Mouse (Mus musculus): ENCODE measurements around the gene Nagpa. TPM values are rescaled to one million over a fixed set of nuclear protein-coding genes. Genes with fewer than 3 reads are reported as not detected.
A peak's percentile ranks its signal among the peaks of the same experiment; 100 is the strongest.

Nagpa gene
- polyA plus RNA-seq, 1 experiment from 2014 or later: 10.1 TPM

DNA sequence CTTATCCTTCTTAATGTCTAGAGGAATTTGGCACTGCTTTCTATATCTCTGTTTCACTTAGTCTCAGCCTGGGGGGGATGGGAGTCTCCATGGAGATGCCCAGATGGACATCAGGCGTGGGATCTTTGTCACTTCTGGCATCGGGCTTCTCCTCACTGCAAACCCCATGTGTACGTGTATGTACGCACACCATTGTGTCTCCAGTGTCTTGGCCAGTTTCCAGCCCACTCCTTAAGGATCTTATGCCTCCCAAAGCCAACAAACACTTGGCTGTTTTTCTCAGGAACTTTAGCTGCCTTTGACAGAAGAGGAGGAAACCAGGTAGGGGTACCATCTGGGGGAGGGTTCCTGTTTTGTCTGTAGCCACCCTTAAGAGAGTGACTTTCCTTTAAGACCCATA lies 17.6 kb upstream of the Nagpa start:
- H3K9ac ChIP-seq (replicated peaks): no peak overlapping the region
- no peak overlapping the region for H3K4me3 ChIP-seq (replicated peaks)
- no peak overlapping the region for H3K4me2 ChIP-seq (replicated peaks)
- no peak for ATAC-seq
- 0 out of 2 replicates have a peak, but pooled peaks cover 8% of the 10 kb centered on the region for H3K27me3 ChIP-seq
- 65% methylated on average over 4 of the region's 4 CpGs for WGBS
- H3K36me3 ChIP-seq: no peaks in the 10 kb centered on the region
- H3K27ac ChIP-seq: no peak overlapping the region
- no peaks in the 10 kb centered on the region for H3K9me3 ChIP-seq
- H3K4me1 ChIP-seq (replicated peaks): no peaks in the 10 kb centered on the region

DNA sequence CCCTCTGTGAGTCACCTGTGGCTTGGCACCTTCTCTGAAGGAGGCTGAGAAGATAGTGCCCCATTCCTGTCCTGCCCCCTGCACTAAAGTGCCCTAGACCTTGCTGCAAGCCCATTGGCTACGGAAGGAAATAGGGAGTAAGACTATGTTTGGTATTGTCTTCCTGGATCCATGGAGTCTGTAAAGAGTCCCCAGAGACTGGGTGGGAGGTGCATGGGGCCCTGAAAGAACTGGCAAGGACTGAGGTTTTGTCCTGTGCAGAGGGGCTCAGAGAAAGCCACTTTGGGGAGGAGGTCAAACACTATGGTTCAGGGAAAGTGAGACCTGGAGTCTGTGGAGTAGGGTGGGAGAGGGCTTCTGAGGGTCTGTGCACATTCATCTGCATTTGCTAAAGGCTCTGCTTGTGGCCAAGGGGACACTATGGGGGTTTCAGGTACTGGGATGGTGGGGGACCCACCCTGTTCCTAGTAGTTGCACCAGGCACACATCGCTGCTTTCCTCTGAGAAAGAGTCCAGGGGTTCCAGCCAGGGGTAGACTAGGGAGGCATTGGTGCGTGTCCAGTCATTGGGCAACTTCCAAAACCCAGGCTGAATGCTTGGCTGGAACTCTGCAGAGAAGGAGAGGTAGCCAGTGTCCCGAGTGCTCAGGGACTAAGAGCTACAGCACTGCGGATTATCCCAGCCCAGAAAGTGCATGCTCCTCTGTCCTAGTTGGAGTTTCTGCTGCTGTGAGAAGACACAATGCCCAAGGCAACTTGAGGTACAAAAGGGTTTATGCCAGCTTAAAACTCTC lies 13.7 kb upstream of the Nagpa start:
- Histone ChIP-seq H3K9me3 (no peaks in the 10 kb centered on the region), H3K27ac (no peak overlapping the region), H3K4me1 (replicated peaks) (no peaks in the 10 kb centered on the region), H3K4me2 (replicated peaks) (no peak overlapping the region), H3K9ac (replicated peaks) (no peak overlapping the region), H3K27me3 (0 out of 2 replicates have a peak, but pooled peaks cover 8% of the 10 kb centered on the region), H3K36me3 (no peaks in the 10 kb centered on the region), H3K4me3 (replicated peaks) (no peak overlapping the region)
- WGBS: 51% methylated on average over 5 of the region's 5 CpGs
- ATAC-seq: no peak

DNA sequence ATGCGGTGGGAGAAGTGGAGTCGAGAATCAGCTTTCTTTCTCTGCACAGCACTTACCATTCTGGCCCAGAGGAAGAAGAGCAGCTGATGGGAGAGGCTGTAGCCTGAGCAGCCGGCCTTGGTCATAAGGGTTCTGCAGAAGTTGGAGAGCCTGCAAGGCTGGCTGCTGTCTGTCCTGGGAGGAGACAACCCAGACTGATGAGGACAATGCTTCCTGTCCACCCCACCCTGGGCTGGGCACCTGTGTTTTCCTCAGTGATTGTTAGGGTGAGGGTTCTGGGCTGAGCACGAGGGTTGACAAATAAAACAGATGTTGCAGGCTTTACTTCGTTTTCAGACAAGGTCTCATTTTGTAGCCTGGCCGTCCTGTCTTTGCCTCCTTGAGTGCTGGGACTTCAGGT lies 12.9 kb upstream of the Nagpa start:
- no peak for ATAC-seq

DNA sequence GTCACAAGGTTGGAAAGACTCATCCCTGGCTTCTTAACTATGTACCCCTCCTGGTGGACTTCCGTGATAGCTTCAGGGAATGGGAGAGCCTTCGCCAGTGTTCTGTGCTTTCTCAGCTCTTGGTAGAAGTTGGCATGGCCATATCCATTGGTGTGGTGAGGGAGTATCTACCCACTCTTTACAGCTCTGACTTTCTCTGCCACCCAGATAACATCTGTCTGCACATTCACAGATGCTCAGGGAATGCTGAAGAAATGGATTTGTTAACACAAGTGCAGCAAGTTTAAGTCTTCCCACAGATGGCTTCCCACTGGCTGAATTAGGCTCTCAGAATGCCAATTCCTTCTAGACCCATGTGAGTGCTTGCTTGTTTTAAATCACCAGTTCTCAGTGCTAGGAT lies 10.3 kb upstream of the Nagpa start:
- H3K9ac ChIP-seq (replicated peaks): no peak overlapping the region
- ATAC-seq: no peak
- no peaks in the 10 kb centered on the region for H3K4me1 ChIP-seq (replicated peaks)
- no peak overlapping the region for H3K4me3 ChIP-seq (replicated peaks)
- H3K27ac ChIP-seq: no peak overlapping the region
- H3K4me2 ChIP-seq (replicated peaks): no peak overlapping the region
- WGBS: 89% methylated on average over 2 of the region's 2 CpGs
- no peaks in the 10 kb centered on the region for H3K9me3 ChIP-seq
- H3K36me3 ChIP-seq: no peaks in the 10 kb centered on the region
- H3K27me3 ChIP-seq: 0 out of 2 replicates have a peak, but pooled peaks cover 6% of the 10 kb centered on the region

More for the DNA sequence above, 12.9 kb upstream of the Nagpa start:
- Histone ChIP-seq H3K4me3 (replicated peaks) (no peak overlapping the region), H3K9ac (replicated peaks) (no peak overlapping the region), H3K9me3 (no peaks in the 10 kb centered on the region), H3K4me2 (replicated peaks) (no peak overlapping the region), H3K27me3 (0 out of 2 replicates have a peak, but pooled peaks cover 6% of the 10 kb centered on the region), H3K4me1 (replicated peaks) (no peaks in the 10 kb centered on the region), H3K27ac (no peak overlapping the region), H3K36me3 (no peaks in the 10 kb centered on the region)
- 71% methylated on average over 6 of the region's 6 CpGs for WGBS

DNA sequence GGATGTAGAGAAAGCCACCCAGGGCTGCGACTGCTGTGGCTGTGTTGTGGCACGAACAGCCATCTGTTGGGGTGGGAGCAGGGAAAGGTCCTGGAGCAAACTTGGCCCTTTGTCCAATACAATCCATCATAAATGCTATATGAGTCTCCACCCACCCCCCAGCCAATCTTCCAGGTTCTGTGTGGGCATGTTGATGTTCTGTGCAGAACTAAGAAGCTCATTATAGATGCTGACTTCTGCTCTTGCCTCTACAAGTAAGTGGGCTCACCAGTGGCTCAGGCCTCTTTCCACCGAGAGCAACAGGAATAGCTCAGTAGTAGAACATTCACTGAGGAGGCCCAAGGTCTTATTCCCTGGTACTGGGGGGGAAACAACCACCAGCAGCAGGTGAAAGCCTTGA lies 8.3 kb upstream of the Nagpa start:
- Histone ChIP-seq H3K4me1 (replicated peaks) (no peaks in the 10 kb centered on the region), H3K9ac (replicated peaks) (no peak overlapping the region), H3K9me3 (no peaks in the 10 kb centered on the region), H3K4me3 (replicated peaks) (no peak overlapping the region), H3K27me3 (no peaks in the 10 kb centered on the region), H3K36me3 (no peaks in the 10 kb centered on the region), H3K4me2 (replicated peaks) (no peak overlapping the region), H3K27ac (no peak overlapping the region)
- 89% methylated on average over 3 of the region's 3 CpGs for WGBS
- ATAC-seq: no peak

DNA sequence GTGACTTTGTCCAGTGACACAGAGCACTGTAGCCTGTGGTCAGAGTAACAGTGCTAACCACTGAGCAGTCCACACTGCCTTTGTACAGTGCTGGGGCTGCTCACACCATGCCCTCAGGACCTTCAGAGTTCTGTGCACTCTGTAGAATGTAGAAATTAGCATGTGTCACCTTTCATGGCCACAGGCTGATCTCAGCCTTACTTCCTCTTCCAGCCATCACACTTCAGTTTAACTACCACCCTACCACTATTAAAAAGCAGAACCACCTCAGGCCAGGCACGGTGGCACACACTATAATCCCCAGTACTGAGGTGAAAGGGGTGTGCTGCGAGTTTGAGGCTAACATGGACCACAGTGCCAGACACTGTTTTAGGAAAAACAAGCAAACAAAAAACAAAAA lies 6.6 kb upstream of the Nagpa start:
- Histone ChIP-seq H3K9ac (replicated peaks) (no peak overlapping the region), H3K4me3 (replicated peaks) (no peak overlapping the region), H3K4me1 (replicated peaks) (no peaks in the 10 kb centered on the region), H3K9me3 (no peaks in the 10 kb centered on the region), H3K36me3 (no peaks in the 10 kb centered on the region), H3K27me3 (peaks cover 4% of the 10 kb centered on the region), H3K4me2 (replicated peaks) (no peak overlapping the region), H3K27ac (no peak overlapping the region)
- no peak for ATAC-seq
- WGBS: 75% methylated on average over 2 of the region's 2 CpGs

DNA sequence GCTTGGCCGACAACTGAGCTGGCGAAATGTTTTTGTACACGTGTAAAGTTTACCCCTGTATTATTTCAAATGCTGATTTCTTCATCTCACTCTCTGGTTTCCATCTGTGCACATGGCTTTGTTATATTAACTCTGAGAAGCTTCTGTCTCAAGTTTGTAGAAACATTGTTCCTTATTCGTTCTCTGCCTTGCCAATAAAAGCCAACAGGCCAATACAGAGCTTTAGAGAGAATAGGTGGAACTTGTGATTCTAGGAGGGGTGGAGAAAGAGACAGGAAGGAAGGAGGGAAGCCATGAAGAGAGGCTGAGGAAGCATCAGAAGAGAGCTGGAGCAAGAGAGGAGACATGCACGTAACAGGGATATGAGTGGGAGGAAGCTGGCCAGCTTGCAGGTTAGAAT lies 2.2 kb upstream of the Nagpa start:
- no peak overlapping the region for H3K4me2 ChIP-seq (replicated peaks)
- no peaks in the 10 kb centered on the region for H3K36me3 ChIP-seq
- no peaks in the 10 kb centered on the region for H3K9me3 ChIP-seq
- ATAC-seq: no peak
- no peak overlapping the region for H3K4me3 ChIP-seq (replicated peaks)
- H3K27ac ChIP-seq: no peak overlapping the region
- 80% methylated on average over 5 of the region's 5 CpGs for WGBS
- H3K27me3 ChIP-seq: peaks cover 20% of the 10 kb centered on the region
- H3K9ac ChIP-seq (replicated peaks): no peak overlapping the region
- H3K4me1 ChIP-seq (replicated peaks): peaks cover 11% of the 10 kb centered on the region

DNA sequence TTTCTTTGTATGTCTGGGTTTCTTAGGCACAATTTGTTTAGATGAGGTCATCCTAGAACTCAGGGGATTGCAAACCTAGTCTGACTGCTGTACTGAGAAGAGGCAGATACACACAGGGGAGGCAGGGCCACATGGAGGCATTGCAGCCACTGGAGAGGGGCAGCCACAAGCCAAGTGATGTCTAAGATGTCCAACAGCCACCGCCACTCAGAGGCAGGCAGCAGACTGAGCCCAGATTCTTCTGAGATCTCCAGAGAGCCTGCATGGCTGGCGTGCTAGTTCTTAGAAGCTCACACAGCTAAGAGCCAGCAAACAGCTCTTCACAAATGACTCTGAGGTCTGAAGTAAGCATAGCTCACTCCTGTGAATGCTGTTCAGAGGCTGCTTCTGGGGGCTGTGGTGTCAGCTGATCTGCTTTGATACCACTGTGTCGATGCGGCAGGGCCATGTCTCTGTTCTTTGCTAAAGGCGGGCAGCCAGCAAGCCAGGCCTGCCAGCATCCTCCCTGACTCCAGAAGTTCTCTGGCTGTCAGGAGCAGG lies 1.7 kb upstream of the Nagpa start:
- Histone ChIP-seq H3K9ac (replicated peaks) (no peak overlapping the region), H3K4me2 (replicated peaks) (no peak overlapping the region), H3K27me3 (peaks cover 20% of the 10 kb centered on the region), H3K27ac (no peak overlapping the region), H3K9me3 (no peaks in the 10 kb centered on the region), H3K4me3 (replicated peaks) (no peak overlapping the region), H3K4me1 (replicated peaks) (peaks cover 11% of the 10 kb centered on the region), H3K36me3 (no peaks in the 10 kb centered on the region)
- 92% methylated on average over 5 of the region's 5 CpGs for WGBS
- ATAC-seq: no peak

DNA sequence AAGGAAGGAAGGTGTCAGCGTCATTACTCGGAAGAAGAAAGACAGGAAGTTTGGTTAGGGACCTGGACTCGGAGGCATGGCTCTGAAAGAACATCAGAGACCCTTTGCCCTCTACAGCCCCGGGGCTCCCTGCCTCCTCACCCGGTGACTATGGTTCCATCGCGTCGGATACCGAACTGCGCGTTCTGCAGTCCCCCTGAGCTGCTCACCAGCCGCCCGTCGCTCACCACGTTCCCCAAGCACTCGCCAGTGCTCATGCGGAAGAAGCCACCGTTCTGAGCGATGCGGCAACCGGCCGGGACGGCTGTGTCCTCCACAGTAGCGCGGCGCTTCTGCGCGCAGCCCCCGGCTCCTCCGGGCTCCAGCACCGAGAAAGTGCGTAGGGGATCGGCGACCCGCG lies 612 bp downstream of the Nagpa start:
- 2% methylated on average over 36 of the region's 36 CpGs for WGBS
- Histone ChIP-seq H3K36me3 (peaks cover 6% of the 10 kb centered on the region), H3K4me3 (replicated peaks) (peak overlapping the region; percentile 86), H3K9ac (replicated peaks) (peak overlapping the region; percentile 69), H3K27ac (no peak overlapping the region), H3K4me1 (replicated peaks) (peaks cover 11% of the 10 kb centered on the region), H3K9me3 (no peaks in the 10 kb centered on the region), H3K4me2 (replicated peaks) (peak overlapping the region; percentile 96), H3K27me3 (peaks cover 20% of the 10 kb centered on the region)
- peak; percentile 71 for ATAC-seq

DNA sequence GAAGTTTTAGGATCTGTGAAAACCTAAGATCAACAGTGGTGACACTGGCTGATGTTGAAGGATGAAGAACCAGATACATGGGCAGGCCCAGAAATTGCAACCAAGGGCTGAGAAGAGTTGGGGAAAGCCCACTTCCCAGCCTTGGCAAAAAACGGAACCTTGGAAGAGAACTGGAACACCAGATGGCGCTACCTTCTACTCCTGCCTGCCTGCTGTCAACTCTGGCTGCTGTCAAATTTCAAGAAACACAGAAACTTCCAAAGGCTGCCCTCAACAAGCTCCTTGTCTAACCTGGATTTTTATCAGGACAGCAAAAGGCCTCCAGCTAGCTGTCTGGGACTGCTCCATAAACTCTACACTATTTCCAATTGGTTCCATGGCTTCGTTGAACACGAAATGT lies 1.1 kb downstream of the Nagpa start:
- Histone ChIP-seq H3K4me3 (replicated peaks) (peak overlapping the region; percentile 86), H3K9me3 (no peaks in the 10 kb centered on the region), H3K9ac (replicated peaks) (no peak overlapping the region), H3K4me2 (replicated peaks) (peak overlapping the region; percentile 96), H3K4me1 (replicated peaks) (peaks cover 11% of the 10 kb centered on the region), H3K27ac (no peak overlapping the region), H3K36me3 (peaks cover 6% of the 10 kb centered on the region), H3K27me3 (peaks cover 20% of the 10 kb centered on the region)
- 13% methylated on average over 4 of the region's 4 CpGs for WGBS
- ATAC-seq: no peak

DNA sequence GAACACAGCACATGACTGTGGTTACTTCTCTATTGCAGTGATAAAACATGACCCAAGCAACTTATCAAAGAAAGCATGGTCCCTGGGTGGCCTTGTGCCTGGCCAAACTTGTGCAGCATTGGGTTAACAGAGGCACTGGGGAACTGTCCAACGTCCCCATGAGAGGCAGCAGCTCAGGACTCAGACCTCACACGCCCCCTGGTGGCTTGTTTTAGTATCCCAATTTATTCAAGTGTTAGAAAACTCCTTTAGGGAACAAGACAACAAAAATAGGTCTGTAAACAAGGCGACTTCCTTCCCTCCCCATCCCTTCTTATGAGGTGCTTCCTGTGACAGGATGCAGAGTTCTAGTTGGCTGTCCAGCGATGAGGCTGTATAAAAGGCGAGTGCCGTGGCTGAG lies 8.7 kb downstream of the Nagpa start:
- H3K36me3 ChIP-seq: peaks cover 9% of the 10 kb centered on the region
- H3K4me2 ChIP-seq (replicated peaks): no peak overlapping the region
- no peak overlapping the region for H3K4me3 ChIP-seq (replicated peaks)
- 32% methylated on average over 6 of the region's 6 CpGs for WGBS
- no peak overlapping the region for H3K9ac ChIP-seq (replicated peaks)
- no peaks in the 10 kb centered on the region for H3K27me3 ChIP-seq
- no peak for ATAC-seq
- H3K27ac ChIP-seq: no peak overlapping the region
- H3K4me1 ChIP-seq (replicated peaks): no peaks in the 10 kb centered on the region
- no peaks in the 10 kb centered on the region for H3K9me3 ChIP-seq

DNA sequence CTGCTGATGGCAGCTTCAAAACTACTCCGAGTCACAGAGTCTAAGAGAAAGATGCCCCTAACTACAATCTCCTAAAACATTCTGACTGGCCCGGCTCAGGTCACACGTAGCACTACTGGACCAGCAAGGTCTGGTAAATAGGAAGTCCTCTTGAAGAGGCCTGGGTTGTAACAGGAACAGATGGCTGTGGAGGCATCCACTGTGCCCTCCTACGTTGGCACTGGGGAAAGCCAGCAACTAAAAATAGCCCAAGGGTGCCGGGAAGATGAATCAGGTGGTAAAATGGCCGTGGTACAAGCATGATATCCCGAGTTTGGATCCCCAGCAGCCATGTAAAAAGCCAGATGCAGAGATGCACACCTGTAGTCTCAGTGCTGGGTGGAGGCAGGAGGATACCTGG lies 17.6 kb downstream of the Nagpa start:
- H3K9ac ChIP-seq (replicated peaks): no peak overlapping the region
- ATAC-seq: no peak
- H3K36me3 ChIP-seq: no peaks in the 10 kb centered on the region
- WGBS: 79% methylated on average over 7 of the region's 7 CpGs
- H3K4me2 ChIP-seq (replicated peaks): no peak overlapping the region
- no peaks in the 10 kb centered on the region for H3K27me3 ChIP-seq
- H3K4me1 ChIP-seq (replicated peaks): no peaks in the 10 kb centered on the region
- no peaks in the 10 kb centered on the region for H3K9me3 ChIP-seq
- H3K27ac ChIP-seq: no peak overlapping the region
- no peak overlapping the region for H3K4me3 ChIP-seq (replicated peaks)

DNA sequence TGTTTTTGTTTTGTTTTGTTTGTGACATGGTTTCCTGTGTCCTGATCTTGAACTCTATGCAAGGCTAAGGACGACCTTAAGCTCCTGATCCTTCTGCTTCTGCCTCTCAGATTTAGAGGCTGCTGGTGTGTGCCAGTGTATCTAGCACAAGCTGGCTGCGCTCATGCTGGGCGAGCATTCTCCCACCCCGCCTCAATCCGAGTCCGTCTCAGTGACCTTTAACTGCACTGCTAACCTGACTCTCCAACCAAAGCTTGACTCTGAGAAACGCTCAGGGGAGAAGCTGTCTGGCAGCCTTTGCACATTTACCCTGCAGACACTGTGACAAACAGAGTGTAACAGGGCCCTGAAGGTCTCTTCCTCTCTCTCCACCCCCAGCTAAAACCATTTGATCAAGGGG lies 18.1 kb downstream of the Nagpa start:
- WGBS: 66% methylated on average over 7 of the region's 7 CpGs
- Histone ChIP-seq H3K9ac (replicated peaks) (no peak overlapping the region), H3K4me2 (replicated peaks) (no peak overlapping the region), H3K4me1 (replicated peaks) (no peaks in the 10 kb centered on the region), H3K27me3 (no peaks in the 10 kb centered on the region), H3K27ac (no peak overlapping the region), H3K4me3 (replicated peaks) (no peak overlapping the region), H3K9me3 (no peaks in the 10 kb centered on the region), H3K36me3 (no peaks in the 10 kb centered on the region)
- ATAC-seq: no peak

Measured in midbrain, embryonic 13.5 days (tissue).